Mouse (Mus musculus): Measurements from ENCODE around the gene Msx3.

- TF ChIP-seq CTCF (IDR thresholded peaks at IDR 0.05; ENCODE audit: insufficient read depth, low read length), result no peak
- no peak for TF ChIP-seq POLR2A (IDR thresholded peaks at IDR 0.05; ENCODE audit: borderline replicate concordance, extremely low read depth, low read depth, low read length)
These were observed 31.7 kb upstream of the Msx3 start for GRCm38 (mm10) chr7:140080503-140081156.

Measured in lung, adult 2 months (tissue).